ENCODE assay signal across 1 mouse cellular context in genomic region chr13:113035852-113036251, GRCm38 (mm10).
TF ChIP-seq lines count a peak whose summit lies in the region.

No protein-coding gene starts in this region.

TF ChIP-seq in CH12.LX, 34 proteins besides CTCF, POLR2A, EP300 and RAD21 (continued from another document):
- 0 out of 2 replicates have a peak, but pooled peaks have one; percentile 33 for TF ChIP-seq E2F4 (IDR thresholded peaks at IDR 0.05; ENCODE audit: insufficient replicate concordance, low read depth, low read length)
- TF ChIP-seq MXI1 (IDR thresholded peaks at IDR 0.05; ENCODE audit: low read depth, low read length) = no peak
- TF ChIP-seq MAFK (IDR thresholded peaks at IDR 0.05; ENCODE audit: insufficient replicate concordance, low read length) = no peak
- no peak for TF ChIP-seq CHD1 (IDR thresholded peaks at IDR 0.05; ENCODE audit: low read depth, low read length)
- TF ChIP-seq CHD2 (IDR thresholded peaks at IDR 0.05; ENCODE audit: low read length) = no peak
- TF ChIP-seq RCOR1 (conservative IDR thresholded peaks at IDR 0.05; ENCODE audit: low read depth, low read length) = no peak
- TF ChIP-seq MEF2A (IDR thresholded peaks at IDR 0.05; ENCODE audit: borderline replicate concordance, low read depth, low read length) = 0 out of 2 replicates have a peak, but pooled peaks have one; percentile 35
- TF ChIP-seq SIN3A (IDR thresholded peaks at IDR 0.05; ENCODE audit: low read length) = peak; percentile 88
- no peak for TF ChIP-seq JUN (IDR thresholded peaks at IDR 0.05; ENCODE audit: insufficient read depth, low read depth, low read length)
- TF ChIP-seq KAT2A (IDR thresholded peaks at IDR 0.05; ENCODE audit: insufficient replicate concordance, low read length) = no peak
